ENCODE assay signal across 14 mouse cellular contexts in genomic region chr9:27261905-27262304, GRCm38 (mm10). TPM values are rescaled to one million over a fixed set of nuclear protein-coding genes. Genes with fewer than 3 reads are reported as not detected.
DNase-seq lines count a peak whose midpoint lies in the region; ATAC-seq lines count a peak whose summit lies in the region.
"Had no signal": no experiment of that assay in that cellular context is flagged by ENCODE, and none has a peak within 500 bp of the region (broad histone marks: within the 10 kb centered on the region; RNA-seq: fewer than 3 reads in every experiment).

No protein-coding gene starts in this region.

- H3K4me3 ChIP-seq in forebrain, embryonic 16.5 days (replicated peaks; ENCODE audit: low read length): no peak overlapping the region
- no peak overlapping the region for H3K4me3 ChIP-seq in intestine, embryonic 16.5 days (ENCODE audit: low read length)
- H3K4me3 ChIP-seq: embryonic facial prominence, embryonic 12.5 days; liver, embryonic 13.5 days had no signal

- no peaks in the 10 kb centered on the region for H3K36me3 ChIP-seq in forebrain, embryonic 16.5 days (ENCODE audit: control insufficient read depth, insufficient read depth)
- H3K36me3 ChIP-seq in intestine, embryonic 16.5 days (ENCODE audit: control insufficient read depth, insufficient read depth, low read length): no peaks in the 10 kb centered on the region
- H3K36me3 ChIP-seq: embryonic facial prominence, embryonic 12.5 days; liver, embryonic 13.5 days had no signal

- H3K27me3 ChIP-seq in forebrain, embryonic 16.5 days (replicated peaks; ENCODE audit: control insufficient read depth, insufficient read depth, low read length): no peaks in the 10 kb centered on the region
- no peaks in the 10 kb centered on the region for H3K27me3 ChIP-seq in intestine, embryonic 16.5 days (replicated peaks; ENCODE audit: control insufficient read depth, insufficient read depth, low read length)
- H3K27me3 ChIP-seq: embryonic facial prominence, embryonic 12.5 days; liver, embryonic 13.5 days had no signal

- no peak overlapping the region for H3K9ac ChIP-seq in forebrain, embryonic 16.5 days (replicated peaks; ENCODE audit: low read depth, low read length)
- no peak overlapping the region for H3K9ac ChIP-seq in intestine, embryonic 16.5 days (ENCODE audit: low read depth, low read length)
- H3K9ac ChIP-seq: embryonic facial prominence, embryonic 12.5 days; liver, embryonic 13.5 days had no signal

- H3K9me3 ChIP-seq in forebrain, embryonic 16.5 days (ENCODE audit: control insufficient read depth, low read length): no peaks in the 10 kb centered on the region
- H3K9me3 ChIP-seq in intestine, embryonic 16.5 days (ENCODE audit: control insufficient read depth, low read length): no peaks in the 10 kb centered on the region
- H3K9me3 ChIP-seq: embryonic facial prominence, embryonic 12.5 days; liver, embryonic 13.5 days had no signal

- DNase-seq in left cerebral cortex, adult 11 months (ENCODE audit: low spot score): peak; percentile 18
- no peak for DNase-seq in left cerebral cortex, adult 8-10 months (ENCODE audit: low spot score in 2 of 2)
- DNase-seq in layer of hippocampus, adult 9-11 months: peak; percentile 68
- DNase-seq in right cerebral cortex, postnatal 10 days (ENCODE audit: low spot score in 2 of 2): peak; percentile 52 to 57
- DNase-seq in kidney, postnatal 14 days: no peak
- DNase-seq: adrenal gland, adult 8-10 months; cerebellum, postnatal 25 days; liver, embryonic 13.5 days had no signal

- peaks cover 14% of the 10 kb centered on the region for H3K4me1 ChIP-seq in forebrain, embryonic 16.5 days (replicated peaks; ENCODE audit: control insufficient read depth, insufficient read depth, low read length)
- no peaks in the 10 kb centered on the region for H3K4me1 ChIP-seq in intestine, embryonic 16.5 days (ENCODE audit: control insufficient read depth, insufficient read depth, low read length)
- H3K4me1 ChIP-seq: embryonic facial prominence, embryonic 12.5 days; liver, embryonic 13.5 days had no signal

- peak overlapping the region; percentile 26; the same call in 1 of the 2 replicates for H3K27ac ChIP-seq in forebrain, embryonic 16.5 days (ENCODE audit: low read length)
- H3K27ac ChIP-seq in intestine, embryonic 16.5 days (ENCODE audit: low read length): no peak overlapping the region
- H3K27ac ChIP-seq: embryonic facial prominence, embryonic 12.5 days; liver, embryonic 13.5 days had no signal

- ATAC-seq in forebrain, embryonic 16.5 days: peak; percentile 84
- ATAC-seq in intestine, embryonic 16.5 days: no peak
- ATAC-seq in monocyte, adult 5-6 weeks (replicated peaks; ENCODE audit: insufficient number of reproducible peaks, low FRiP score, low TSS enrichment, poor library complexity, severe bottlenecking): no peak
- ATAC-seq: lung, postnatal 0 days had no signal

- no peak overlapping the region for H3K4me2 ChIP-seq in forebrain, embryonic 16.5 days (ENCODE audit: low read length)
- no peak overlapping the region for H3K4me2 ChIP-seq in intestine, embryonic 16.5 days (ENCODE audit: low read depth, low read length)
- H3K4me2 ChIP-seq: embryonic facial prominence, embryonic 12.5 days; liver, embryonic 13.5 days had no signal

- WGBS in forebrain, embryonic 16.5 days: 17% methylated on average over 2 of the region's 2 CpGs
- WGBS in intestine, embryonic 16.5 days: 51% methylated on average over 2 of the region's 2 CpGs

RNA-seq across cellular contexts. Expression of gene Igsf9b, which starts 37.1 kb away (rescaled TPM):
- total RNA-seq in left cerebral cortex, adult 8-10 months (2022): 10 to 100 TPM; 47.5 to 53.8 (median 50.6) TPM
- 12.0 and 16.7 TPM in 2 replicates for polyA plus RNA-seq in forebrain, embryonic 16.5 days (2015; fragmentation: Nextera tagmentation; extraction: Ambion mirVana)
- polyA plus RNA-seq in intestine, embryonic 16.5 days (2015; fragmentation: Nextera tagmentation; extraction: Ambion mirVana): 4.1 and 4.2 TPM in 2 replicates
- 0.10 TPM in 1 of 3 replicates, not detected in the others for total RNA-seq in monocyte, adult 5-6 weeks (2017)
- total RNA-seq: megakaryocyte-erythroid progenitor cell, adult 5-6 weeks had no signal

Comparison
In these comparisons a context has a peak if more than half of its experiments do, and no peak if none do; other contexts are left out.
1. DNase-seq: peak in left cerebral cortex, adult 11 months (single experiment), layer of hippocampus, adult 9-11 months (single experiment) and right cerebral cortex, postnatal 10 days (2 of 2); none in left cerebral cortex, adult 8-10 months (0 of 2) and kidney, postnatal 14 days (single experiment).
2. RNA of gene Igsf9b, which starts 37.1 kb away (total RNA-seq): 47.5 to 53.8 TPM in left cerebral cortex, adult 8-10 months; 0.10 TPM in monocyte, adult 5-6 weeks; every median in the first group is over 10 times any median in the second.